Mouse (Mus musculus) heart, postnatal 0 days (tissue): ENCODE data around the gene Mmgt2. TPM values are rescaled to one million over a fixed set of nuclear protein-coding genes. Genes with fewer than 3 reads are reported as not detected.
A peak's percentile ranks its signal among the peaks of the same experiment; 100 is the strongest.

Source experiments
- ATAC-seq: fragments of 200-750 bp; cut with Nextera tagmentation; 2 replicates; pipeline ENCODE4 v1.8.0; 2017; ENCODE audit warnings: low read depth, moderate number of reproducible peaks, moderate library complexity; ENCODE audit not compliant: insufficient read depth
- DNase-seq: peaks from one replicate; pipeline ENCODE4 v3.0.0-alpha.2; 2016; ENCODE audit warnings: low spot score
- H3K27ac ChIP-seq: fragments of 300-500 bp; sonication (generic); 2 replicates; pipeline ENCODE4 v1.5.1; 2014; ENCODE audit warnings: low read depth, mild to moderate bottlenecking
- H3K27me3 ChIP-seq: fragments of 300-500 bp; sonication (generic); 2 replicates; pipeline ENCODE4 v1.6.1; 2014; ENCODE audit warnings: low read length, mixed read lengths; ENCODE audit not compliant: control insufficient read depth, insufficient read depth
- H3K36me3 ChIP-seq: fragments of 300-500 bp; sonication (generic); replicated peaks from 2 replicates; pipeline ENCODE4 v1.6.1; 2014; ENCODE audit warnings: low read length, mixed read lengths; ENCODE audit not compliant: control insufficient read depth, insufficient read depth
- H3K4me1 ChIP-seq: fragments of 300-500 bp; sonication (generic); 2 replicates; pipeline ENCODE4 v1.6.1; 2014; ENCODE audit warnings: antibody characterized with exemption; ENCODE audit not compliant: control insufficient read depth, insufficient read depth
- H3K4me2 ChIP-seq: fragments of 300-500 bp; sonication (generic); 2 replicates; pipeline ENCODE4 v1.6.1; 2014; ENCODE audit warnings: low read depth, mild to moderate bottlenecking, low read length, moderate library complexity
- H3K4me3 ChIP-seq: fragments of 300-500 bp; sonication (generic); 2 replicates; pipeline ENCODE4 v1.5.1; 2014; ENCODE audit warnings: low read depth, low read length
- H3K9ac ChIP-seq: fragments of 300-500 bp; sonication (generic); replicated peaks from 2 replicates; pipeline ENCODE4 v1.6.1; 2014; ENCODE audit warnings: low read depth, low read length, mixed read lengths
- H3K9me3 ChIP-seq: fragments of 300-500 bp; sonication (generic); replicated peaks from 2 replicates; pipeline ENCODE4 v1.6.1; 2016; ENCODE audit warnings: low read length; ENCODE audit not compliant: control insufficient read depth
- CTCF ChIP-seq: IDR thresholded peaks from 2 replicates; pipeline ENCODE4 v1.5.1; 2016; ENCODE audit warnings: antibody characterized with exemption, control low read depth, low read depth
- EP300 ChIP-seq: IDR thresholded peaks from 2 replicates; pipeline ENCODE4 v1.6.1; 2016; ENCODE audit warnings: antibody characterized with exemption, low read depth
- WGBS: fragments of 180-500 bp; shearing (Covaris S2); extraction: QIAGEN DNeasy Blood & Tissue Kit; methylation state at CpG from one replicate; pipeline ENCODE4 v1.1.7; 2014; 5-methylcytosine and 5-hydroxymethylcytosine counted together
- polyA plus RNA-seq: library from polyadenylated mRNA; unstranded; fragments of >200 nt; fragmentation: Nextera tagmentation; extraction: Ambion mirVana; gene quantifications from 2 replicates; pipeline ENCODE4 v1.2.1, GENCODE M21; 2015
- total RNA-seq: library from RNA; depleted of rRNA; stranded (reverse); fragments of >200 nt; gene quantifications from 2 replicates; pipeline ENCODE4 v1.2.3, GENCODE M21; 2014; ENCODE audit warnings: low replicate concordance; rRNA removed

Mmgt2 gene
- total and polyA plus RNA-seq, 2 experiments from 2014 or later: 36.0 to 38.9 TPM

GRCm38 (mm10) chr11:62708252-62708651, 59.8 kb downstream of the Mmgt2 start:
- H3K4me3 ChIP-seq: no peak overlapping the region
- WGBS: 70% methylated on average over 7 of the region's 7 CpGs
- H3K27me3 ChIP-seq: no peaks in the 10 kb centered on the region
- no peaks in the 10 kb centered on the region for H3K4me1 ChIP-seq
- no peak overlapping the region for H3K4me2 ChIP-seq
- 0 out of 2 replicates have a peak, but pooled peaks cover 4% of the 10 kb centered on the region for H3K36me3 ChIP-seq
- TF ChIP-seq CTCF: no peak
- TF ChIP-seq EP300: no peak
- no peaks in the 10 kb centered on the region for H3K9me3 ChIP-seq
- ATAC-seq (no peak), DNase-seq (no peak)
- H3K9ac ChIP-seq: no peak overlapping the region
- H3K27ac ChIP-seq: no peak overlapping the region

- Histone ChIP-seq H3K27ac (0 out of 2 replicates have a peak overlapping the region, but pooled peaks have one; percentile 2), H3K9me3 (no peaks in the 10 kb centered on the region), H3K27me3 (no peaks in the 10 kb centered on the region), H3K4me3 (no peak overlapping the region), H3K4me1 (no peaks in the 10 kb centered on the region), H3K36me3 (peaks cover 21% of the 10 kb centered on the region), H3K9ac (no peak overlapping the region), H3K4me2 (no peak overlapping the region)
- DNase-seq: peak; percentile 46
- peak; percentile 69 for ATAC-seq
- WGBS: 51% methylated on average over 5 of the region's 5 CpGs
- TF ChIP-seq CTCF (no peak), EP300 (no peak)
Measured at GRCm38 (mm10) chr11:62710657-62711056, 62.2 kb downstream of the Mmgt2 start.

Other genes with a start within 250 kb of the Mmgt2 start
- 3.6 and 5.5 TPM in 2 replicates for gene Pigl, start 190.2 kb upstream of the Mmgt2 start, total RNA-seq
- gene Pigl, start 190.2 kb upstream of the Mmgt2 start, polyA plus RNA-seq: 3.9 and 4.3 TPM in 2 replicates
- gene Ncor1, start 190.1 kb upstream of the Mmgt2 start, total RNA-seq: 54.6 and 129 TPM in 2 replicates
- gene Ncor1, start 190.1 kb upstream of the Mmgt2 start, polyA plus RNA-seq: 78.1 and 82.4 TPM in 2 replicates
- 19.1 and 111 TPM in 2 replicates for gene Cenpv, start 109.4 kb upstream of the Mmgt2 start, total RNA-seq
- gene Cenpv, start 109.4 kb upstream of the Mmgt2 start, polyA plus RNA-seq: 13.1 and 14.6 TPM in 2 replicates
- 704 and 828 TPM in 2 replicates for gene Ubb, start 97.5 kb upstream of the Mmgt2 start, total RNA-seq
- gene Ubb, start 97.5 kb upstream of the Mmgt2 start, polyA plus RNA-seq: 1,871 and 2,053 TPM in 2 replicates
- 6.4 and 7.7 TPM in 2 replicates for gene Trpv2, start 74.2 kb upstream of the Mmgt2 start, total RNA-seq
- gene Trpv2, start 74.2 kb upstream of the Mmgt2 start, polyA plus RNA-seq: 2.6 and 3.0 TPM in 2 replicates
- gene Lrrc75a, start 141 bp upstream of the Mmgt2 start, total RNA-seq: 33.6 and 33.9 TPM in 2 replicates
- gene Lrrc75a, start 141 bp upstream of the Mmgt2 start, polyA plus RNA-seq: 9.3 and 9.6 TPM in 2 replicates
- 1.9 and 3.2 TPM in 2 replicates for gene Zfp287, start 83.2 kb downstream of the Mmgt2 start, total RNA-seq
- 2.2 and 2.3 TPM in 2 replicates for gene Zfp287, start 83.2 kb downstream of the Mmgt2 start, polyA plus RNA-seq
- gene Gm10428, start 104.4 kb downstream of the Mmgt2 start, total RNA-seq: not detected in 2 replicates
- gene Gm10428, start 104.4 kb downstream of the Mmgt2 start, polyA plus RNA-seq: not detected in 2 replicates
- gene Zfp286, start 140.8 kb downstream of the Mmgt2 start, total RNA-seq: 2.0 and 3.5 TPM in 2 replicates
- 3.3 and 3.5 TPM in 2 replicates for gene Zfp286, start 140.8 kb downstream of the Mmgt2 start, polyA plus RNA-seq
- gene Trim16, start 171.6 kb downstream of the Mmgt2 start, total RNA-seq: 2.9 and 4.5 TPM in 2 replicates
- gene Trim16, start 171.6 kb downstream of the Mmgt2 start, polyA plus RNA-seq: 3.0 and 4.0 TPM in 2 replicates
- 0.15 TPM in 1 of 2 replicates, not detected in the other for gene Fbxw10, start 198.4 kb downstream of the Mmgt2 start, total RNA-seq
- 0.26 and 0.32 TPM in 2 replicates for gene Fbxw10, start 198.4 kb downstream of the Mmgt2 start, polyA plus RNA-seq
- 26.3 and 27.4 TPM in 2 replicates for gene Tvp23b, start 230.8 kb downstream of the Mmgt2 start, total RNA-seq
- gene Tvp23b, start 230.8 kb downstream of the Mmgt2 start, polyA plus RNA-seq: 39.0 and 47.0 TPM in 2 replicates